Mouse (Mus musculus): Measurements from ENCODE around the gene Tssk4. TPM values are rescaled to one million over a fixed set of nuclear protein-coding genes. Genes with fewer than 3 reads are reported as not detected.

Gene Tssk4
- polyA plus RNA-seq (2015; fragmentation: Nextera tagmentation; extraction: Ambion mirVana): 1.0 and 1.3 TPM in 2 replicates

DNA sequence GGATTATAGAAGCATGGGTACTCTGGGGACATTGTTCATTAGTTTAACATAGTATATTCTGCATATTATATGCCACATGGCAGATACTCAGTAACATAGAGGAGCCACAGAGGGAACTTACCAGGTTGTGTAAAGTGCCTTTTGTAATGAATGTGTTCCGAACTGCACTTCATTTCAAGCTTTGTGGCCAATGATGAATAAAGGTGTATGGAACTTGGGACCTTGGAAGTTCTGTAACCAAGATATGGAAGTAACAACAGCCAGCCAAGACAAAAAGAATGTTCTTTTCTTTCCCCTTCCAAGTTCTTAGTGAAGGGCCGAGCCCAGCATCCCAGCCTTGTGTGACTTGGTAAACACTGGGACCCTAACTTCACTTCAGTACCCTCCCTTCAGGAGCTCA lies at the start of gene Tssk4:
Tssk4 (plus strand) TSS at position 301 of the 400 bp plus-strand sequence.
- Histone ChIP-seq H3K27me3 (replicated peaks; ENCODE audit: control insufficient read depth, insufficient read depth, low read length) (no peaks in the 10 kb centered on the region), H3K9me3 (ENCODE audit: control insufficient read depth, low read length) (no peaks in the 10 kb centered on the region), H3K36me3 (ENCODE audit: control insufficient read depth, insufficient read depth, low read length) (no peaks in the 10 kb centered on the region), H3K4me1 (ENCODE audit: control insufficient read depth, insufficient read depth, low read length) (peaks cover 13% of the 10 kb centered on the region), H3K27ac (ENCODE audit: low read length) (no peak within 1 kb of the TSS), H3K4me3 (ENCODE audit: low read length) (no peak within 1 kb of the TSS), H3K4me2 (ENCODE audit: low read depth, low read length) (no peak within 1 kb of the TSS), H3K9ac (ENCODE audit: low read depth, low read length) (no peak within 1 kb of the TSS)
- WGBS: 96% methylated on average over 2 of the region's 2 CpGs
- ATAC-seq: no peak

DNA sequence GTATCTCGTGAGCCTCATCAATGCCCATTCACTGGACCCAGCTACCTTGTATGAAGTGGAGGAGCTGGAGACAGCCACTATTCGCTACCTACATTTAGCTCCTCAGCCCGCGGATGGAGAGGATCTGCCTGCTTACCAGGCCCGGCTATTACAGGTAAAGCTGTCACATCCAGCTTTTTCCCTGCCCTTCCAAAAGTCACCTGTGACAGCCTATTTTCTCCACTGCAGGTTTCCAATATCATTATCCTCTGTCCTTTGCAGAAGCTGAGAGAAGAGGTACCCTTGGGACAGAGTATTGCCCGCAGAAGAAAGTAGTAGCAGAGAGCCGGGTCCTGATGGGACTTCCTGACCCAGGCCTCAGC lies 46.7 kb upstream of the Tssk4 start, which contains the start of gene Irf9:
Irf9 (plus strand) TSS at position 301 of the 362 bp plus-strand sequence.
- Histone ChIP-seq H3K4me1 (ENCODE audit: control insufficient read depth, insufficient read depth, low read length) (peaks cover 8% of the 10 kb centered on the region; the same call in 1 of the 2 replicates), H3K9ac (ENCODE audit: low read depth, low read length) (peak within 1 kb of the TSS; percentile 70), H3K27me3 (replicated peaks; ENCODE audit: control insufficient read depth, insufficient read depth, low read length) (no peaks in the 10 kb centered on the region), H3K9me3 (ENCODE audit: control insufficient read depth, low read length) (no peaks in the 10 kb centered on the region), H3K4me2 (ENCODE audit: low read depth, low read length) (peak within 1 kb of the TSS; percentile 64), H3K4me3 (ENCODE audit: low read length) (peak within 1 kb of the TSS; percentile 48), H3K27ac (ENCODE audit: low read length) (peak within 1 kb of the TSS; percentile 84), H3K36me3 (ENCODE audit: control insufficient read depth, insufficient read depth, low read length) (peaks cover 27% of the 10 kb centered on the region)
- ATAC-seq: no peak
- WGBS: 81% methylated on average over 7 of the region's 7 CpGs

DNA sequence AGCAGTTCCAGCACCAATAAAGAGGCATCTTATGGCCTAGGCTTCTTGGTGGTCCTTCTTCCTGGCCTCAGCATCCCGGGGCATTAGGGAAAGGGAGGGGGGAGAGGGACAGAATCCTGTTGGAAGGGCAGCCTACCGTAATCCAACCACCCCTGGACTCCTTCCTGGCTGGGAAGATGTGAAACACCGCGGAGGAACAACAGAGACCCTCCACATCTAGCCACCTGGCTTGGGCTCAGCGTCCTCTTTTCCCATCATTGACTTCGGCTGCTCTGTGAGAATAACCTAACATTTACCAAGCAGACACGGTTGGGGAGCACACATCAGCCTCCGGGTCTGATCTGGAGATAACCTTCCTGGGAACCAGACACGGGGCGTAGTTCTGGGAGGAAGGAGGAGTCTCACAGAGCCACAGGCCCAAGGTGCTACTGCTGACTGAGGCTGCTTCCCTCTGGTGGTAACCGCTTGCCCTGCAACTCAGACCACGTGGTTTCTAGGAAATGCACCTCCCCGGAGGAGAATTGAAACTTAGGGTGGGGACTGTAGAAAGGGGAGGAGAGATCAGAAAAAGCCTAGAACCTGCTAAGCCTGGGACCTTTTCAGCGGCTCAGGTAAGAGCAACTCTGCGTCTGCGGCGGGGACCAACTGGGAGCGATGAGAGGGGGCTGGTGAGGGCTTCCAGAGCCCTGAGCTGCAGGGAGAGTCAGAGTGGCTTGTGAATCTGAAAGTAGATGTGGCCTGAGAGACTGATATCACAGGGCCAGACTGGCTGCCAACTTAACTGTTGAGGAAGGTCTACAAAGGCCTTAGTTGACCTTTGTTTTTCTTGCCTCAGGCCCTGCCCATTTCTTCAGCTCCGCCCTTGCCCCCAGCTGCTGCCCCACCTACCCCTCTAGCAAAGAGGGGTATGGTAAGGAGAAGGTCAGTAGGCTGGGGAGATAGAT lies 46.1 kb upstream of the Tssk4 start:
- Histone ChIP-seq H3K4me1 (ENCODE audit: control insufficient read depth, insufficient read depth, low read length) (peaks cover 8% of the 10 kb centered on the region; the same call in 1 of the 2 replicates), H3K27me3 (replicated peaks; ENCODE audit: control insufficient read depth, insufficient read depth, low read length) (no peaks in the 10 kb centered on the region), H3K36me3 (ENCODE audit: control insufficient read depth, insufficient read depth, low read length) (peaks cover 27% of the 10 kb centered on the region), H3K9ac (ENCODE audit: low read depth, low read length) (peak overlapping the region; percentile 70), H3K9me3 (ENCODE audit: control insufficient read depth, low read length) (no peaks in the 10 kb centered on the region), H3K4me3 (ENCODE audit: low read length) (peak overlapping the region; percentile 48), H3K4me2 (ENCODE audit: low read depth, low read length) (peak overlapping the region; percentile 64), H3K27ac (ENCODE audit: low read length) (peak overlapping the region; percentile 84)
- ATAC-seq: peak; percentile 95
- WGBS: 13% methylated on average over 19 of the region's 19 CpGs

DNA sequence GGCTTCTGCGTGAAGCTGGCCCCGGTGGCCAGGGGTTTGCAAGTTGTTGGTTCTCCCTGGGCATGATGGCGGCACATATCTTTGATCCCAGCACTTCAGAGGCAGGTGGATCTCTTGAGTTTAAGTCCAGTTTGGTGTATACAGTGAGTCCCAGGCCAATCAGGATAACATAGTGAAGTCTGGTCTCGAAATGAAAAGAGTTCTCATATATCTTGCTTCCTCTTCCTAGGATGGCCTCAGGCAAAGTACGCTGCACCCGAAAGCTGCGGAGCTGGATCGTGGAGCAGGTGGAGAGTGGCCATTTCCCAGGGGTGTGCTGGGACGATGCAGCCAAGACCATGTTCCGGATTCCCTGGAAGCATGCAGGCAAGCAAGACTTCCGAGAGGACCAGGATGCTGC lies 45.2 kb upstream of the Tssk4 start:
- 0 out of 2 replicates have a peak overlapping the region, but pooled peaks have one; percentile 0 for H3K4me3 ChIP-seq (ENCODE audit: low read length)
- H3K9me3 ChIP-seq (ENCODE audit: control insufficient read depth, low read length): no peaks in the 10 kb centered on the region
- WGBS: 90% methylated on average over 11 of the region's 11 CpGs
- no peak overlapping the region for H3K9ac ChIP-seq (ENCODE audit: low read depth, low read length)
- peaks cover 21% of the 10 kb centered on the region for H3K36me3 ChIP-seq (ENCODE audit: control insufficient read depth, insufficient read depth, low read length)
- no peaks in the 10 kb centered on the region for H3K27me3 ChIP-seq (replicated peaks; ENCODE audit: control insufficient read depth, insufficient read depth, low read length)
- H3K4me1 ChIP-seq (ENCODE audit: control insufficient read depth, insufficient read depth, low read length): peaks cover 8% of the 10 kb centered on the region; the same call in 1 of the 2 replicates
- H3K4me2 ChIP-seq (ENCODE audit: low read depth, low read length): 0 out of 2 replicates have a peak overlapping the region, but pooled peaks have one; percentile 17
- ATAC-seq: no peak
- H3K27ac ChIP-seq (ENCODE audit: low read length): no peak overlapping the region

DNA sequence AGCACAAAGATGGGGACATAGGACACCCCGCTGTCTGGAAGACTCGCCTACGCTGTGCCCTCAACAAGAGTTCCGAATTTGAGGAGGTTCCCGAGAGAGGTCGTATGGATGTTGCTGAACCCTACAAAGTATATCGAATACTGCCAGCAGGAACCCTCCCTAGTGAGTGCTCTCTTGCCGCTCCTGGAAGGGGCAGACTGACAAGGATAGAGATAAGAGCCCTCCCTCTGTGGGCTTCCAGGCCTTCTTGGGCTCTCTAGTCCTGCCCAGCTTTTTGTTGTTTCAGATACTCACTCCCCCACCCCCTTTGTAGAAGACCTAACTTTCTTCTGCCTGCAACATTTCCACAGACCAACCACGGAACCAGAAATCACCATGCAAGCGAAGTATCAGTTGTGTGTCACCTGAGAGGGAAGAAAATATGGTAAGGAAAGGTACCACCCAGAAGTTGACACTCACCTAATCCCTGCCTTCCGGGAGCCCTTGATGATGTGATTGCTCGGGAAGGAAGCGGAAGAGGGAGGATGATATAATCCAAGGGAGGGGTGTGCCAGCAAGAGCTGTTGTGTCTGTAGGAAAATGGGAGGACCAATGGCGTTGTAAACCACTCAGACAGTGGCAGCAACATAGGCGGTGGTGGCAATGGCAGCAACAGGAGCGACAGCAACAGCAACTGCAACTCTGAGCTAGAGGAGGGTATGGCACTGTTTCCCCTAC lies 44.1 kb upstream of the Tssk4 start:
- Histone ChIP-seq H3K4me2 (ENCODE audit: low read depth, low read length) (no peak overlapping the region), H3K36me3 (ENCODE audit: control insufficient read depth, insufficient read depth, low read length) (peaks cover 15% of the 10 kb centered on the region), H3K27me3 (replicated peaks; ENCODE audit: control insufficient read depth, insufficient read depth, low read length) (no peaks in the 10 kb centered on the region), H3K27ac (ENCODE audit: low read length) (no peak overlapping the region), H3K9me3 (ENCODE audit: control insufficient read depth, low read length) (no peaks in the 10 kb centered on the region), H3K9ac (ENCODE audit: low read depth, low read length) (no peak overlapping the region), H3K4me3 (ENCODE audit: low read length) (no peak overlapping the region), H3K4me1 (ENCODE audit: control insufficient read depth, insufficient read depth, low read length) (peaks cover 8% of the 10 kb centered on the region; the same call in 1 of the 2 replicates)
- 94% methylated on average over 16 of the region's 16 CpGs for whole genome bisulfite sequencing
- no peak for ATAC-seq

DNA sequence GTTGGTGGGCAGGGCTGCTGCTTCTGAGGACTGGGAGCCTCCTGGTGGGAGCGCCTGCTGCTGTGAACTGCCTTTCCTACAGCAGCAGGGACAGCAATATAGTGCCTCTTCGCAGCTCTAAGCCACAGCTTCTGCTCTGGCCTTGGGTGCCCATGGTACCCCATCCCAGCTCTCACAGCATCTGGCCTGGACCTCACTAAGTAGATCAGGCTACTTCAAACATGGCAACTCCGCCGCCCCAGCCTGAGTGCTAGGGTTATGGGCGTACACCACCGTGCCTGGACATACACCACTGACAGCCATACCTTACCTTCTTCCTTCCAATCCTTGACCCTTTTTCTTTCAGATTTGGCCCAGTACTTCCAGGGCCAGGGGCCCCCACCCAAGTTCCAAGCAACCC lies 41.6 kb upstream of the Tssk4 start:
- 96% methylated on average over 6 of the region's 6 CpGs for WGBS
- Histone ChIP-seq H3K4me3 (ENCODE audit: low read length) (no peak overlapping the region), H3K9me3 (ENCODE audit: control insufficient read depth, low read length) (no peaks in the 10 kb centered on the region), H3K27me3 (replicated peaks; ENCODE audit: control insufficient read depth, insufficient read depth, low read length) (no peaks in the 10 kb centered on the region), H3K36me3 (ENCODE audit: control insufficient read depth, insufficient read depth, low read length) (peaks cover 10% of the 10 kb centered on the region), H3K27ac (ENCODE audit: low read length) (no peak overlapping the region), H3K4me1 (ENCODE audit: control insufficient read depth, insufficient read depth, low read length) (peaks cover 8% of the 10 kb centered on the region; the same call in 1 of the 2 replicates), H3K4me2 (ENCODE audit: low read depth, low read length) (no peak overlapping the region), H3K9ac (ENCODE audit: low read depth, low read length) (no peak overlapping the region)
- ATAC-seq: no peak

DNA sequence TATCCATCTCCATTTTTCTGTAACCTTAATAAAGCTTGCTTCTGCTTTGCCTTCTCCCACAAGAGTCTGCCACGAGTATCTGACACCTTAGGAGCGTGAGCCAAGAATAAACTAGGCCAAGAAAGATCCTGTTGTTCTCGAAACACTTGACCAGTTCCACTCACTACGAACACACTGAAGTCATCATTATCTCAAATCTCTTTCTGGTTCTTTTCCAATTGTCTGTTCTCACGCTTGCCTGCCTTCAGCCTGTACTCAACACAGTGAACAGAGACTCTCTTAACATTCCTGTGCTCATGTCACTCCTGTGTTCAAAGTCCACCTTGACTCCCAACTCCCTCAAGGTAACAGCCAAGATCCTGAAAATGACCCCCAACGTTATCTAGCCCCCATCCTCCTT lies 36.6 kb upstream of the Tssk4 start:
- Histone ChIP-seq H3K27ac (ENCODE audit: low read length) (no peak overlapping the region), H3K4me2 (ENCODE audit: low read depth, low read length) (no peak overlapping the region), H3K9me3 (ENCODE audit: control insufficient read depth, low read length) (no peaks in the 10 kb centered on the region), H3K4me3 (ENCODE audit: low read length) (no peak overlapping the region), H3K27me3 (replicated peaks; ENCODE audit: control insufficient read depth, insufficient read depth, low read length) (no peaks in the 10 kb centered on the region), H3K36me3 (ENCODE audit: control insufficient read depth, insufficient read depth, low read length) (peaks cover 5% of the 10 kb centered on the region; the same call in 1 of the 2 replicates), H3K9ac (ENCODE audit: low read depth, low read length) (no peak overlapping the region), H3K4me1 (ENCODE audit: control insufficient read depth, insufficient read depth, low read length) (peaks cover 3% of the 10 kb centered on the region; the same call in 1 of the 2 replicates)
- ATAC-seq: no peak
- 70% methylated on average over 6 of the region's 6 CpGs for WGBS

DNA sequence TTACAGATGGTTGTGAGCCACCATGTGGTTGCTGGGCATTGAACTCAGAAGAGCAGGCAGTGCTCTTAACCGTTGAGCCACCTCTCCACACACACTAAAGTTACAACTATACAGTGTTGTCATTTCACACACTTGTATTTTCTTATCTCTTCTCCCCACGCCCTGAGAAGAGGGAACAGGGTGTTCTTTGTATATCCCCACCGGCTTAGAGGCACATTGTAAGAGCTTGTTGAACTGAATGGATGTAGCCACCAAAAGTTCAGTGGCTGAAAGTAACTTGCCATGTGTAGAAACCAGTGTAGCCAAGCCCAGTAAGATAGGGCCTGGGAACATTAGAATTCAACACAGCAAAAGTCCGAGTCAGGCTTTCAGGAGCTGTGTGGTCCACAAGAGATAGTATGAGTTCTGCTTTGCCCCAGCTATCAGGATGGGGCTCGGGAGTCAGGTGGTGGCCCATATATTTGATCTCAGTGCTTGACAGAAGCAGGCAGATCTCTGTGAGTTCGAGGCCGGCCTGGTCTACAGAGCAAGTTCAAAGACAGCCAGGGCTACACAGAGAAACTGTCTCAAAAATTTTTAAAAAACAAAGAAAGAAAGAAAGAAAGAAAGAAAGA lies 35.3 kb upstream of the Tssk4 start:
- Histone ChIP-seq H3K4me2 (ENCODE audit: low read depth, low read length) (no peak overlapping the region), H3K27me3 (replicated peaks; ENCODE audit: control insufficient read depth, insufficient read depth, low read length) (no peaks in the 10 kb centered on the region), H3K4me3 (ENCODE audit: low read length) (no peak overlapping the region), H3K9ac (ENCODE audit: low read depth, low read length) (no peak overlapping the region), H3K9me3 (ENCODE audit: control insufficient read depth, low read length) (no peaks in the 10 kb centered on the region), H3K36me3 (ENCODE audit: control insufficient read depth, insufficient read depth, low read length) (no peaks in the 10 kb centered on the region), H3K27ac (ENCODE audit: low read length) (no peak overlapping the region), H3K4me1 (ENCODE audit: control insufficient read depth, insufficient read depth, low read length) (peaks cover 9% of the 10 kb centered on the region; the same call in 1 of the 2 replicates)
- no peak for ATAC-seq
- 74% methylated on average over 7 of the region's 7 CpGs for WGBS

DNA sequence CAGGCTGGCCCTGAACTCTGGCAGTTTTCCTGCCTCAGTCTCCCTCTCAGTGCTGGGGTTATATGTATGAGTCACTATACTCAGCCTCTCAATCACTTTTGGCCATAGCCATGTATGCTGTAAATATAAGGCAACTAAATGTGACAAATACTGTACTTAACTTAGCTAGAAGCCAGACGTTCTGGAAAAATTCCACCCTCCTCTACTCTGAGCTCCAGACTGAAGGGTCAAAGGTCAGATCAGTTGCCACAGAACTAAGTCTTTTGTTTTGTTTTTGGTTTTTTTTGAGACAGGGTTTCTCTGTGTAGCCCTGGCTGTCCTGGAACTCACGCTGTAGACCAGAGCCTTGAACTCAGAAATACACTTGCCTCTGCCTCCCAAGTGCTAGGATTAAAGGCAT lies 34.1 kb upstream of the Tssk4 start:
- H3K27ac ChIP-seq (ENCODE audit: low read length): no peak overlapping the region
- WGBS: 35% methylated on average over 2 of the region's 2 CpGs
- H3K27me3 ChIP-seq (replicated peaks; ENCODE audit: control insufficient read depth, insufficient read depth, low read length): no peaks in the 10 kb centered on the region
- no peaks in the 10 kb centered on the region for H3K36me3 ChIP-seq (ENCODE audit: control insufficient read depth, insufficient read depth, low read length)
- no peak overlapping the region for H3K4me3 ChIP-seq (ENCODE audit: low read length)
- no peak for ATAC-seq
- no peaks in the 10 kb centered on the region for H3K9me3 ChIP-seq (ENCODE audit: control insufficient read depth, low read length)
- peaks cover 9% of the 10 kb centered on the region; the same call in 1 of the 2 replicates for H3K4me1 ChIP-seq (ENCODE audit: control insufficient read depth, insufficient read depth, low read length)
- H3K4me2 ChIP-seq (ENCODE audit: low read depth, low read length): no peak overlapping the region
- H3K9ac ChIP-seq (ENCODE audit: low read depth, low read length): no peak overlapping the region

Measured in intestine, embryonic 16.5 days (tissue).